Mouse (Mus musculus) ES-CJ7 (cell line): Measurements from ENCODE around the gene Bpi.
A peak's percentile ranks its signal among the peaks of the same experiment; 100 is the strongest.

ENCODE experiments used
- DNase-seq: peaks from one replicate; pipeline ENCODE4 v3.0.0; 2011; ENCODE audit warnings: low read depth, low spot score

Gene Bpi

DNA sequence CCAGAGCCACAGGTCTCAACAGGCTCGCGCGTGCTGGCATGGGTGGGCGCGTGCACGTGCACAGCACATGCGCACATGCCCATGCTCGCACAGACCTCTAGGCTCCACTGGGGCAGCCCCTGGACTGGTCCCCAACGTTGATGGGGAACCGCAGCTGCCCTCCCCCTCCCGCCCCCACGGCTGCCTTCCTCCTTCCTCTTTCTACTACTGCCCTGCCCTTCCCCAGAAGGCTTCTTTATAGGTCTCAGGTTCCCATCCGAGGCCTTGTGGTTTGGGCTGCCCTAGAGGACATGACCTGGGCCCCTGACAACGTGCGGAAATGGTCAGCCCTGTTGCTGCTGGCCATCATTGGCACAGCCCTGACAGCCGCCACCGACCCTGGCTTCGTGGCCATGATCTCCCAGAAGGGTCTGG is at the start of gene Bpi:
TSS of gene Bpi (plus strand) at position 90 of the 414 bp plus-strand sequence.
- peak; percentile 16 for DNase-seq

DNA sequence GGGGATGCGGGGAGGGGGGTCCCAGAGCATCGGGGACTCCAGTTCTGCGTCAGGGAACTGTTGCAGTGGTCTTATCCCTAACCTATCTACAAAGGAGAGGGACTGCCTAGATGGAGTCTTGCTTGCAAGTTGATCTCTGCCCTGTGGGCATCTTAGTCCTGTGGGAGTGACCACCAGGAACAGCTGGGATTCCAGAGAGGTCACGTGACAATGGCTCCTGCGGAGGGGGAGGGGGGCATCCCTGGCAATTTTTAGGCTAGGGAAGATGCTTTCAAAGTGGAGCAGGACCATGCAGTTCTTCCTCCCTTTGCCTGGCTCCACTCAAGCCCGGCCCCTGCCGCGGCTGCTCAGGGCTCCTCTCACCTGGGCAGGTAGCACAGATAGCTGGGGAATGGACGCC is 48.1 kb upstream of the Bpi start:
- DNase-seq, result no peak

DNA sequence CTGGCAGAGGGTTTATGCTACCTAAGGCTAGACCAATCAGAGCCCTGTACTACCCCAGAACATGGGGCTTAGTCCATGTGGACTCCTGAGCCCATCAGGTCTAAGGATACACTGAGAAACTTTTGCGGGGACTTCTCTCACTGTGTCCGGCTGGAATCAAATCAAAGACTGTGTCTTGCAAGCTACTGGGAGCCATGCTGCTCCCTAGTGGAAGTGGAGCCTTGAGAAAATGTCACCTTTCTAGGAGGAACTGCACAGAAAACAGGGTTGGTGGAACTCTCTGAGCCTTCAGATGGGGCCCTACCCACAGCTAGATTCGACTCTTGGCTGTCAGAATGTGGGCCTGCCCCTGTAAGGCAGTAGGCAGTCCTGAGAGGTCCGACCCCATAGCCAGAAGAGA is 47.4 kb upstream of the Bpi start:
- peak; percentile 83 for DNase-seq

DNA sequence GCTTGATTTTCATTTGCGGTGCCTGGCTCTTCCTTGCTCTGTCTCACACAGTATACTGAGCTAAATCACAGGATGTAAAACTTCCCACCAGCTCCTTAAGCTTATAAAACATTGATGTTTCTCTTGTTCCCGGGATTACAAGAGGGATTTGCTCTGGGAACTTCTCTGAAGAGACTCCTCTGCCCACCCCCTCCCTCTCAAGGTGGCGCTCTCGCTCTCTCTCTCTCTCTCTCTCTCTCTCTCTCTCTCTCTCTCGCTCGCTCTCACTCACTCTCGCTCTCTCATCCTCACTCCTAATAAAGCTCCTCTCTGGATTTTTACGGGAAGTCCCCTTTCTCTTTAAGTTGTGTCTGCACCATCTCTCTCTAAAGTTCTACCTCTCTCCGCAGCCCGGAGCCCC is 46.9 kb upstream of the Bpi start:
- no peak for DNase-seq

DNA sequence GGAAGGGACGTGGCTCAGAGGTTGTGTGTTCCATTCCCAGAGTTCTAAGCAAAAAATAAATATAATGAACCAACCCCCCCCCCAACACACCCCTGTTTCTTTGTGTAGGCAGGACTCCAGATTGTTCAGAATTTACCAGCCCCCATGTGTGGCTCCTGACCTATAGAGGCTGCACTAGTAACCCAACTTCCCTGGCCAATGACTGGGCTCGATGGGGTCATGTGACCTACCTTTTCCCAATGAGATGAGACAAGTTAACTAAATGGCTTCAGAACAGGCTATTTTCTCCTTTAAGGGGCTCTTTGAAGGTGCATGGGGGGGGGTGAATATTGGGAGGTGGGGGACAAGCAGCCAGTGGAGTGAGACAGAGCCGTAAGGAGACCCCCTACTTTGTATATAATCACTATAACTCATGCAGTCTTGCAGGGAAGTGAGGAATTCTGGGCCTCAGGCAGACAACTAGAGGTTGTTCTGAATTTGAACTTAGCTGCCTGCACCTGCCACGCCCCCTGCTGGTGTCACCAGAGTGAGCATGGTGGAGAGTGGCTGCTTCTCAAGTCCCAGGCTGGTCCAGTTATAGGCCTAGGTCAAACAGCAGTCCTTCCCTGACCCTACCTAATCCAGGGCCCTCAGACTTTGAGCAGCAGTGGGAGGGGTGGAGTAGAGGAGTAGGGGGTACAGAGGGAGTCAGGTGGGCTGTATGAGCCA is 46.0 kb upstream of the Bpi start:
- DNase-seq, result peak; percentile 64

DNA sequence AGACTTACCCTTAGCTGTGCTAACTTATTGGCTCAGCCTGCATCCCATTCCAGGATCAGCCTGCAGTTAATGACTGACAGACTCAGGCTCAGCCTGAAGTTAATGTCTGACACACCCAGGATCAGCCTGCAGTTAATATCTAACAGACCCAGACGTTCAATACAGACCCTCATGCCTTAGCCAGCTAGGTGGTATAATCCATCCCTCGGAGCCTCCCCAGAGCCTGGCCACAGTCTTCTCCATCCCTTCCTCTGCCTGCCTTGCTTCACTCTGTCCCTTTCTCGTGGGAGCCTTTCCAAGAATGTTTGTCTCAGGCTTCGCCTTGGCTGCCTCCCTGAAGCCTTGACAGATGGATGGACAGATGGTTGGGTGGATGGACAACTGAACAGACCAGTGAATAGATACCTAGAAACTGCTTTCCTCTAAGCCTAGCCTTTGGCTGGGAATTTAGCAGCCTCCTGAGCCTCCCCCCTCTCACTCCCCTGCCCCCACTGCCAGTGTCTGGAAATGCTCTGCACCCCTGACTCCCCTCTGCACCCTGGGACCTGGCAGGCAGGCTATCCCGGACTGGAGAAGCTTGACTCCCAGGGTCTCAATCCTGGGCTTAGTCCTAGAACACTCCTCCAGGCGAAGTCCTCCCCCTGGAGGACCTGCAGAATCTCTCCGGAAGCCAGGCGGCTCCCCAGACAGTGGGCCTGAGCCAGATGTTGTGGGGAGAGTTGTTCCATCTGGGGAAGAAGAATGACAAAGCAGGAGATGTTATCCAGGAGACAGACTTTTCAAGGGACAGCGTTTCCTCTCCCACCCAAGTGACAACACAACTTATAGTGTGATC is 42.4 kb upstream of the Bpi start:
- no peak for DNase-seq

DNA sequence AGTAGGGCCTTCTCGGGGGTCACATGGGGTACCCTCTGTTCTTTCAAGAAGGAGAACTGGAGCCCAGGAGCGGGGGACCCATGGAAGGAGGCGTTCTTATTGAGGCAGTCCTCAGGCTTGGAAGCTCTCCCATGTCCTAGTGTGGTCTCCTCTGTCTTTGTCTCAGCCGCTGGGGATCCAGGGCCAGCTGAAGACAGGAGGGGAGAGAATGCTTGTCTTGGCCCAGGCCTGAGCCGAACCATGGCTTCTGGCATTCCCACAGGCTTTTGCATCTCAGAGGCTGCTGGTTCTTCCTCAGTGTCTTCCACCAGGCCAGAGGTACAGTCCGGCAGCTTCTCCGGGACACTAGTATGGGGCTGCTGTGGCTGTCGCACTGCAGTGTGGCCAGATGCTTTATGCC is 41.4 kb upstream of the Bpi start:
- no peak for DNase-seq

DNA sequence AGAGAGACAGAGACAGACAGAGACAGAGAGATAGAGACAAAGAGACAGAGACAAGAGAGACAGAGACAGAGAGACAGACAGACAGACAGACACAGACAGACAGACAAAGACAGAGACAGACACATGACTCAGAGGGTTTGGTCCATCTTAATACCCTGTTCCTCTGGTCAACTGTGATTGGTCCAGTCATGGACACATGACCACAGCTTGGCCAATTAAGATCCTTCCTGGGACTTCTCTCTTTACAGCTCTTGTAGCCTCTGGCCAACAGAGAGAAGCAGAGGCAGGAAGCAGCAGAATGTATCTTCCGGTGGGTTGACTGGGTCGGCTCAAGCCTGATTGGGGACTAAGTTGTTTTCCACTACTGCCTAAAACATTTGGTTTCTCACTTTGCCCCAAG is 38.3 kb upstream of the Bpi start:
- no peak for DNase-seq

DNA sequence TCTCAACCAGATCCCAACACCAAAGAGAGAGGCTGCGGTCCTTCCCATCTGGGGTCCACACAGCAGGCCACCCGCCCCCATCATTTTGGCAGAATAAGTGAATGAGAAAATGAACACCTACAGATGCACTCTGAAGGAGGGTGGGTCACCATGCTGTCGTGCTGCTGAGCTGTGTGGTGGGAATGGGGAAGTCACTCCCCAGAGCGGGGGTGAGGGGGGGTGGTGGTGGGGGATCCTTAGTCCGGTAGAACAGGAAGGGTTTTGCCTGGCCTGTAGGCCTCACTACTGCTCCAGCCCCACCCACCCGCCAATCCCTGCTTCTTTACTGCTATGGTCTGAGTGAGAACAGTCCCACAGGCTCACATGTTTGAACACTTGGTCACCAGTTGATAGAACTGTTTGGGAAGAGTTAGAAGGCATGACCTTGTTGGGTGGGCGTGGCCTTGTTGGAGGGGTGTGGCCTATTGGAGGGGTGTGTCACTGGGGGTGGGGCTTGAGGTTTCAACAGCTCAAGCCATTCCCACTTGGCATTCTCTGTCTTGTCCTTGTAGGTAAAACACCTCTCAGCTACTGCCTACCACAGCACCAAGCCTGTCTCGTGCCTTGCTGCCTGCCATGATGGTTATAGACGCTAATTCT is 36.3 kb upstream of the Bpi start:
- peak; percentile 35 for DNase-seq

DNA sequence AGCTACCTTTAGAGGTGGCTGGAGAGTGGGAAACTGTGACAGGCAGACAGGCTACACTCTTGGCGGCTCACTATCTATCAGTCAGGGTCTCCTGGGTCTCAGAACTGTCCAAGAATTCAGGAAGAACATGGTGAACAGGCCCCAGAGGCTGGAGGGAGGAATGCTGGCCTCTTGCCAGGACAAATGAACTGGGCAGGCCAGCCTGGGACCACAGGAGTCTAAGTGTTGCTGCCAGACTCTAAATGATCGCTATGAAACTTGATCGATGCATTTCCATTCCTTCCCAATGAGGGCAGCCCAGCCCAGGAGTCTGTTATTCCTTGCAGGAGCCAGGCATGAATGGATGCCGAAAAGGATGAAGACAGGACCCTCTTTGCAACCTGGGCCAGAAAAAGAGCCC is 35.2 kb upstream of the Bpi start:
- DNase-seq, result no peak

DNA sequence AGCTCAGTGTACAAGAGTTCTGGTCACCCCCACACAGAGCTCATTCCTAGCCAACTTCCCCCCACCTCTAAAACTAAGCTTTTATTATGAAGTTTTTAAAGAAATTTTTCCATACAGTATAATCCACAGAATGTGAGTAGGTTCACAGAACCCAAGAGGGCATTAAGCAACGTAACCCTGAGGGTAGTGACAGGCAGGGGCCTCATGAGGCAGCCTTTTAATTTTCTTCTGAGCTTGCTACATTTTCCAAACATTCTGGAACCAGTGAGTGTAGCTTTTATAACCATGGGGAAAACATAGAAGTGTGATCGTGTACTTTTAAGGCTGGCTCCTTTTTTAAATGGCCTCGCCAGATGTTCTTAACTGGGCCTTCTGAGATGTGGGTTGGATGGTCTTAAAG is 34.4 kb upstream of the Bpi start:
- DNase-seq, result no peak

DNA sequence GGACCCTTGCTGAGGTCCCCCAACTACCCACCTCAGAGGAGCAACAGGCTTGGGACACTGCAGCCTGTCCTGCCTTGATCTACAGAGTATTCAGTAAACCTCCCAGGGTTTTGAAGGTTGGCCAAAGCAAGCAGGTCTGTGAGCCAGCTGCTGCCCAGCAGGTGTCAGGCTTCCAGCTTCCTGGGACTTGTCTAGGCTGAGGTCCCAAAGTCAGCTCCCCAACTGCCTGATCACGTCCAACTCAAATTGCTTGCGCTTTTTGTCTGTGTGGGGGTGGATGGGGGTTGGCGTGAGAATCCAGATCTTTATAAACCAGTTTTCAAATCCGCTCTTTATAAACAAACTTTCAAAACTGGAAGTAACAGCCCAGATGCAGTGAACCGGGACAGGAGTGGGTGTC is 32.6 kb upstream of the Bpi start:
- DNase-seq, result peak; percentile 29

DNA sequence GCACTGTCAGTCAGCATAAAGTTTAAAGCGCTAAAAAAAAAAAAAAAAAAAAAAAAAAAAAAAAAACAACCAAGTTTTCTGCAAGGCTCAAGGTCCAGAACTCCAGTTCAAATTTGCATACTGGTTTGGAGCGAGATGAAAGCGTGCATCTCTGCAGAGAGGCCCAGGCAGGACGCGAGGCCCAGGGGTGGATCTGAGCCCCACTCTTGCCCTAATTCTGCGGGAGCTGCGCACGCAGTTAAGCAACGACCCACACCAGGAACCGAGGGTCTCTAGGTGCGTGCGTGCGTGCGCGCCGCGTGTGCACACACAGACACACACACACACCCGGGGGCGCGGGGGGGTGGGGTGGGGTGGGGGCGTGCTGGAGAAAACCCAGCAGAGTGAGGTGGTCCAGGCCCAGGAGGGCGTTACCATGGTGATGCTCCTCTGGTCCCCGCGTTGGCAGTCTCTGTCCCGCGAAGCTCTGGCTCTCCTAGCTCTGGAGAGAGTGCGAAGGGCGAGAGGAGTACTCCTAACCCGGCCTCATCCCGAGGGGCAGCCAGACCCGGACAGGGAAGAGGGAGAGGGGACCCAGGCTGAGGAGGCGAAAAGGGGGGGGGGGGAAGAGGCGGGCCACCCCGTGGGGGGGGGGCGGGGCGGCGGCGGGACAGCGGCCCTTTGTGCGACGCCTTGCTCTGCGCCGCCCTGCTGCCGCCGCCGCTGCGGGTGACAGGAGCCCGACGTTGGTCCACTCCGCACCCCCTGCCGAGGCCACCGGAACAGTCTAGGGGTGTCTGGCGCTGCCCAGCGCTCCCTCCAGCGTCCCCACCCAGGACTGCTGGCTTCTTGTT is 29.0 kb upstream of the Bpi start, which contains the start of gene D630003M21Rik:
TSS of gene D630003M21Rik (minus strand) at position 553 of the 833 bp plus-strand sequence.
- DNase-seq, result peak; percentile 46

DNA sequence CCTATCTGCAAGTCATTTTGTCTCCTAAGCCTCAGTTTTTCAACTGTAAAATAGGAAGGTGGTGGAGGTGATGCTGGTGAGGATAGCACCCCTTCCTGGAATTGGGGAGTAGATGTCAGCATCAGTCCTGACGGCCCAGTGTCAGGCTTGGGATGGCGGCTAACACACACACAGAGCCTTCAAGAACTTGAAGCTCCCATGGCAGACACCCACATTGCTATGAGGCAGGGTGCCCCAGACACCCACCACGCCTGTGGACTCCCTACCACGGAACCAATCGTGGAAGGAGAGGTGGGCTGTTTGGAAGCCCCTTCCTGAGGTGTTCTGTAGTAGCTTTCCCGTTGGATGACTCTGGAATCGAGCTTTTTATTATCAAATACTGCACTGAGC is 28.4 kb upstream of the Bpi start:
- DNase-seq, result no peak

DNA sequence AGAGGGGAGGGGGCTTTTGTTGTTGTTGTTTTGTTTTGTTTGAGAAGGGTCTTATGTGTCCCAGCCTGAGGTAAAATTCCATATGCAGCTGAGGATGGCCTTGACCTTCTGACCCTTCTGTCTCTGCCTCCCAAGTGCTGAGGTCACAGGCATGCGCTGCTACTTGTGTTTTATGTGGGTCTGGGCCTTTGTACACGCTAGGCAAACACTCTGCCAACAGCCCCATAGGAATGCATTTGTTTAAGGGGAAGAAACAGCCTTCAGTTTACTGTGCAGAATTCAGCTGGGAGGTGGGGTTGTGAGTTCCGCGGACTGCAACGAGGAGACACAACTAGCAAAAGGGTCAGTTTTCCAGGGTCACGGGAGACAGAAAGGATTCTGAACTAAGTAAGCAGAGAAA is 27.3 kb upstream of the Bpi start:
- DNase-seq, result no peak

DNA sequence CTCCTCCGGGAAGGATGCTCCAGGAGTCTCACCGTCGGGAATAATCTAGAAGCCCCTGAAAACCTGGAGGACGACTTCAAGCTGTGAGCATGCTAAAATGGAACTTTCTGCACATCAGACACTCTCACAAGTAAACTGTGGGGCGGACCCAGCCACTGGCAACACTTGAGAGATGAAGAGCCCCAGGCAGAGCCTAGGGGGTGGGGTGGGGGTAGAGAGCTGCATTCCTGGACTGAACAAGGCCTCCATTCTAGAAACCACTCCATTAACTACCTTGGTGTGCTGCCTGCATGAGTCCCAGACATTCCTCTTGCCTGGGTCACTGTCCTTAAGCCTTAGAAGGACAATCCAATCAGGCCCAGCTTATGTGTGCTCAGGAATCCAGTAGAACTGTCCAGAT is 26.8 kb upstream of the Bpi start:
- DNase-seq, result peak; percentile 12

DNA sequence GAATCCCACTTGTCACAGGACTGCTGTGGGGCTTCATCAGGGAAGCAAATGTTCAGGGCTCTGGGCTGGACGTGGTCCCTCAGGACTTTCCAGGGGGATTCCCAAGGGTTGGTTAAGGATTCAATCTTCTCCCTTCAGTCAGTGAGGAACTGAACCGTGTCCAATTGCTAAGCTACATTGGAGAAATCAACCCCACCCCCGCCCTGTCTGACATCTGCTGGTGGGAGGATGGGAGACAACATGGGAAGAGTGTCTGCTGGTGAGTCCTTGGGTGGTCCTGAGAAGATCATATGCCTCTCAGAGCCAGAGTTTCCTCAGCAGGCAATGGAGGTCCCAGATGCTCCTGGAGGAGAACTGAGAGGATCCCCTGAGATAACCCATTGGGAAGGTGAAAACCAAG is 25.5 kb upstream of the Bpi start:
- no peak for DNase-seq

DNA sequence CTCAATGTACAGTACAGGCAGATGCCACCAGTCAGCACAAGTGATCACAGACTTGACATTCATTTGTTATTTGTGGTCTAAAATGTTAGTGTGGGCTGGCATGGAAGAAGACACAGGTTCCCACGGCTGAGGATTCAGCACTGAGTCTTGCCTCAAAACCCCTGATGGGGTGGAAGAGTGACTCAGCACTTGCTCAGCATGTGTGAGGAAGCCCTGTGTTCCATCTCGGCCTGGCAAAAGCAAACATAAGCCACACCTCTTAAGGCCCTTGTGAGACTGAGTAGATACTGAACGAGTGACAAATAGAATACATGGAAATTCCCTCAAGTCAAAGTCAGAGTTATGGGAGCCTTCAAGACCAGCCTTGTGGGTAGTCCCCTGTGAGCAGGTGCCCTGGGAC is 24.8 kb upstream of the Bpi start:
- DNase-seq, result no peak

DNA sequence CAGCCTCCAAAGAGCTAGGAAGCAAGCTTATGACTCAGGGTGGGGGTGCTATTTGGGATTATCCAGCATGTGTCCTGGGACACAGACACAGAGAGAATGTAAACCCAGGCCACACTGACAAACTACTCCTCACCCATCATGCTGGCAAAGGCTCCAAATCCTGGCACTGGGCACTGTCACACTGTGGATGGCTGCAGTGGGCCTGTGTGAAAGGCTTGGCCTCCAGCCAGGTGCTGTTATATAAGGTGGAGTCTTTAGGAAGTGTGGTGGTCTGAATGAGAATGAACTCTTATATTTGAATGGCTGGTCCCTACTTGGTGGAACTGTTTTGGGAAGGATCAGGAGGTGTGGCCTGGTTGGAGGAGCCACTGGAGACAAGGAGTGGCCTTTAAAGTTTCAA is 21.2 kb upstream of the Bpi start:
- DNase-seq, result no peak

DNA sequence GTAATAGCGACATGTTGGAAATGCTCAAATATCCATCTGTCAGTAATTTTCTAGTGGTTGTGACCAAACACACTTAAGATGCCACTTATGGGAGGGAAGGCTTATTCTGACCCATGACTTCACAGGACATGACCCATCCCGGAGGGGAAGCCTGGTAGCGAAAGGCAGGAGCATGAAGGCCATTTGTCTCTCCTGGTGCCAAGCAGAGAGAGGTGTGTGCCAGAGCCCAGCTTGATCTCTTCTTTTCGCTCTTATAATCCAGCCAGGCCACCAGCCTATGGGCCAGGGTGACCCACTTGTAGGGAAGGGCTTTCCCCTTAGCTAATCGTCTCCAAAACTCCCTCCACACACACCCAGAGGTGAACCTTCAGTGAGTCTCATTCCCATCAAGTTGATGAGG is 19.8 kb upstream of the Bpi start:
- DNase-seq, result no peak

DNA sequence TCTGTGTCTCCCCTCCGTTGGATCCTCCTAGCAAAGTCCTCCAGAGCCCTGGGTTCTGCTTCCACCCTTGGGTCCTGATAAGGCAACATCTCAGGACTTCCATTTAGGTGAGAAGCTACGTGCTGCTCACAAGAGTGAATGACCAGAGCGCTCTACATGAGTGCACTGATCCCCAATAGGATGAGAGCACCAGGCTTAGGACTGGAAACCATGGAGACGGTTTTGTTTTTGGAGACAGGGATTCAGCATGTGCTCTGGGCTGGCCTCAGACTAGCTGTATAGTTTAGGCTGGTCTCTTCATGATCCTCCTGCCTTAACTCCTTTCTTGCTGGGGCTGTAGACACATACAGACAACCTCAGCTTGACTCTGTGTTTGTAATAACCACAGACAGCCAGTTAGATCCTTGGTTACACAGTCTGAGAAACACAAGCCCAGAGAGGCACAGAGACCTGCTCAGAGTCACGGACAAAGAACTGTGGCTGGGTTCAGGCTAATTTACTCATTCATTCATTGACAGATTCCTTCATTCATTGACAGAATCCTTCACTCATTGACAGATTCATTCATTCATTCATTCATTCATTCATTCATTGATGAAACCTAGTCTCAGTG is 16.7 kb upstream of the Bpi start:
- no peak for DNase-seq
